Mouse (Mus musculus): Measurements from ENCODE around the gene Bach2.

Bach2 gene

GRCm38 (mm10) chr4:32326860-32327259 is 88.3 kb downstream of the Bach2 start:
- DNase-seq (ENCODE audit: low read depth, low spot score): no peak

- DNase-seq (ENCODE audit: low read depth, low spot score): no peak
Measured at GRCm38 (mm10) chr4:32327626-32328025, 89.0 kb downstream of the Bach2 start.

- DNase-seq (ENCODE audit: low read depth, low spot score): no peak
Measured at GRCm38 (mm10) chr4:32328561-32328960, 90.0 kb downstream of the Bach2 start.

- no peak for DNase-seq (ENCODE audit: low read depth, low spot score)
Measured at GRCm38 (mm10) chr4:32330584-32331314, 92.1 kb downstream of the Bach2 start.

- DNase-seq (ENCODE audit: low read depth, low spot score): no peak
Measured at GRCm38 (mm10) chr4:32332028-32332427, 93.4 kb downstream of the Bach2 start.

- DNase-seq (ENCODE audit: low read depth, low spot score): peak; percentile 74
Measured at GRCm38 (mm10) chr4:32334131-32334530, 95.5 kb downstream of the Bach2 start.

- DNase-seq (ENCODE audit: low read depth, low spot score): no peak
Measured at GRCm38 (mm10) chr4:32334765-32335164, 96.2 kb downstream of the Bach2 start.

GRCm38 (mm10) chr4:32335659-32336058 is 97.1 kb downstream of the Bach2 start:
- DNase-seq (ENCODE audit: low read depth, low spot score): no peak

- no peak for DNase-seq (ENCODE audit: low read depth, low spot score)
Measured at GRCm38 (mm10) chr4:32336642-32337041, 98.0 kb downstream of the Bach2 start.

- DNase-seq (ENCODE audit: low read depth, low spot score): peak; percentile 55
Measured at GRCm38 (mm10) chr4:32337638-32338037, 99.0 kb downstream of the Bach2 start.

- peak; percentile 19 for DNase-seq (ENCODE audit: low read depth, low spot score)
Measured at GRCm38 (mm10) chr4:32338451-32338850, 99.8 kb downstream of the Bach2 start.

- no peak for DNase-seq (ENCODE audit: low read depth, low spot score)
Measured at GRCm38 (mm10) chr4:32340844-32341243, 102.2 kb downstream of the Bach2 start.

GRCm38 (mm10) chr4:32342269-32342668 is 103.7 kb downstream of the Bach2 start:
- peak; percentile 28 for DNase-seq (ENCODE audit: low read depth, low spot score)

GRCm38 (mm10) chr4:32343256-32344165 is 104.9 kb downstream of the Bach2 start:
- peak; percentile 79 for DNase-seq (ENCODE audit: low read depth, low spot score)

- DNase-seq (ENCODE audit: low read depth, low spot score): no peak
Measured at GRCm38 (mm10) chr4:32344276-32344675, 105.7 kb downstream of the Bach2 start.

- no peak for DNase-seq (ENCODE audit: low read depth, low spot score)
Measured at GRCm38 (mm10) chr4:32347202-32347601, 108.6 kb downstream of the Bach2 start.

- no peak for DNase-seq (ENCODE audit: low read depth, low spot score)
Measured at GRCm38 (mm10) chr4:32347711-32348110, 109.1 kb downstream of the Bach2 start.

- DNase-seq (ENCODE audit: low read depth, low spot score): no peak
Measured at GRCm38 (mm10) chr4:32349361-32349760, 110.8 kb downstream of the Bach2 start.

- no peak for DNase-seq (ENCODE audit: low read depth, low spot score)
Measured at GRCm38 (mm10) chr4:32351236-32351635, 112.6 kb downstream of the Bach2 start.

- DNase-seq (ENCODE audit: low read depth, low spot score): no peak
Measured at GRCm38 (mm10) chr4:32351661-32352246, 113.2 kb downstream of the Bach2 start.

- DNase-seq (ENCODE audit: low read depth, low spot score): no peak
Measured at GRCm38 (mm10) chr4:32352442-32352841, 113.8 kb downstream of the Bach2 start.

- no peak for DNase-seq (ENCODE audit: low read depth, low spot score)
Measured at GRCm38 (mm10) chr4:32352842-32353241, 114.2 kb downstream of the Bach2 start.

Data from 3T3-L1 (cell line).